Mouse (Mus musculus) Patski (cell line): Measurements from ENCODE around the gene Tvp23b. TPM values are rescaled to one million over a fixed set of nuclear protein-coding genes. Genes with fewer than 3 reads are reported as not detected.

Experiments used
- ATAC-seq: fragments of 100-300 bp; one replicate; pipeline ENCODE4 v1.8.0; 2021
- CTCF ChIA-PET: fragments of 350-600 bp; sonication (Branson Sonifier 250); formaldehyde crosslinking; loops from one replicate; lab custom pipeline; 2022; ENCODE audit warnings: inconsistent platforms; lab: Charles Lee
- POLR2A ChIA-PET: fragments of 350-600 bp; sonication (Branson Sonifier 250); formaldehyde crosslinking; loops from one replicate; lab custom pipeline; 2022; ENCODE audit warnings: antibody characterized with exemption, inconsistent platforms; lab: Charles Lee
- DNase-seq: peaks from one replicate; pipeline ENCODE4 v3.0.0-alpha.2; 2011; ENCODE audit warnings: low read depth, low spot score
- H3K27me3 ChIP-seq: fragments of 371-371 bp; one replicate; pipeline ENCODE4 v1.5.1; 2021
- CTCF ChIP-seq: fragments of 100-300 bp; IDR thresholded peaks from one replicate; pipeline ENCODE4 v1.5.1; 2021
- in situ Hi-C: fragments of 300-500 bp; cut with MboI; formaldehyde crosslinking; loops from 3 replicates; pipeline ENCODE4 v1.11.1; 2018; ENCODE audit warnings: low pct_unique_long_range_greater_than_20kb, mixed read lengths
- polyA plus RNA-seq: library from polyadenylated mRNA; unstranded; gene quantifications from one replicate; pipeline ENCODE4 v1.2.3, GENCODE M21; 2021

Gene Tvp23b
- polyA plus RNA-seq, 1 experiment from 2014 or later = 52.8 TPM

DNA sequence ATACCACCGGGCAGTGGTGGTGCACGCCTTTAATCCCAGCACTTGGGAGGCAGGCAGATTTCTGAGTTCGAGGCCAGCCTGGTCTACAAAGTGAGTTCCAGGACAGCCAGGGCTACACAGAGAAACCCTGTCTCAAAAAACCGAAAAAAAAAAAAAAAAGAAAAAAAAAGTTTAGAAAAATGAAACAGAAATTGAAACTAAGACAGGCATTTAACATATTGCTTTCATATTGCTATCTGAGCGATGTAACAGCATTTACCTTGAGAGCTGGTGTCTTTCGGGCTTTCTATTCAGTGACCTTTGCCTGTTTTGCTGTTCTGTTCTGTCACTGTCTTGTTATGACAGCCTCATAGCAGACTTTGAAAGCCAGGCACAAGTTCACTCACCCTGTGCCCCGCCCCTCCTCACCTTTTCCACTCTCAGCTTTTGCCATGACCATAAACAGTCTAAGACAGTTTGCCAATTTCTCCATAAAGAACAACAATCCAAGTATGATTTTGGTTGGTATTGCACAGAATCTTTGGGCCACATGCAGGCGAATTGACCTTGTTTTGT is 78.4 kb downstream of the Tvp23b start:
- no peak for TF ChIP-seq CTCF
- ATAC-seq (no peak), DNase-seq (no peak)
- H3K27me3 ChIP-seq = no peaks in the 10 kb centered on the region
- in situ Hi-C loops = no loop called here
- ChIA-PET CTCF (no interaction called here), POLR2A (interaction anchor here (0.7 kb wide), 1 partner anchor 1060 kb away, joined by 4 read pairs; no protein-coding TSS in a partner anchor)

GRCm38 (mm10) chr11:62963292-62963691 is 84.0 kb downstream of the Tvp23b start:
- ChIA-PET CTCF (no interaction called here), POLR2A (no interaction called here)
- in situ Hi-C loops = no loop called here
- H3K27me3 ChIP-seq = no peaks in the 10 kb centered on the region
- TF ChIP-seq CTCF = no peak
- DNase-seq (no peak), ATAC-seq (no peak)

DNA sequence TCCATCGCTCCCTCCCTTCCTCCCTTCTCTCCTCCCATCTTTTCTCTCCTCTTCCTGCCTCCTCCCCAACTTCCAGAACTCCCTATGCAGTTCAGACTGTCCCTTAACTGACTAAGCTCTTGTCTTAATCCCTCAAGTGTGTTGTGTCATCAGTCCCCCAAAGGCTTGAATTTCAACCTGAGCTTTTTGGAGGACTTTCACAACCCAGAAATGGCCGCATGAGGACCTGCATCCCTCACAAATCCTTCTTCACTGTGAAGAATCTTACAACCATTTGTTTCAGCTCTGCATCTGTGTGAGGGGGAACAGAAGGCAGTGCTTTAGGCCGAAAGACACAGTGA is 87.1 kb downstream of the Tvp23b start:
- CTCF ChIA-PET = interaction anchor here (0.7 to 2.2 kb wide), 9 partner anchors 9 to 169 kb away, joined by 3 to 10 read pairs (median 3); no protein-coding TSS in a partner anchor
- DNase-seq = no peak
- ATAC-seq = no peak
- no peak for TF ChIP-seq CTCF
- POLR2A ChIA-PET = interaction anchor here (1.1 kb wide), 1 partner anchor 10 kb away, joined by 6 read pairs; no protein-coding TSS in a partner anchor
- H3K27me3 ChIP-seq = no peaks in the 10 kb centered on the region
- in situ Hi-C loops = no loop called here

Other genes starting within 250 kb of the Tvp23b start
- 6.2 TPM for gene Lrrc75a, start 230.9 kb upstream of the Tvp23b start, polyA plus RNA-seq
- gene Mmgt2, start 230.8 kb upstream of the Tvp23b start, polyA plus RNA-seq = 55.6 TPM
- 5.5 TPM for gene Zfp287, start 147.6 kb upstream of the Tvp23b start, polyA plus RNA-seq
- not detected for gene Gm10428, start 126.4 kb upstream of the Tvp23b start, polyA plus RNA-seq
- 1.7 TPM for gene Zfp286, start 90.0 kb upstream of the Tvp23b start, polyA plus RNA-seq
- gene Trim16, start 59.2 kb upstream of the Tvp23b start, polyA plus RNA-seq = 2.8 TPM
- 1.4 TPM for gene Fbxw10, start 32.4 kb upstream of the Tvp23b start, polyA plus RNA-seq
- gene Cdrt4, start 71.7 kb downstream of the Tvp23b start, polyA plus RNA-seq = not detected
- not detected for gene Tekt3, start 182.2 kb downstream of the Tvp23b start, polyA plus RNA-seq
- 6.5 TPM for gene Pmp22, start 249.5 kb downstream of the Tvp23b start, polyA plus RNA-seq